Mouse (Mus musculus): ENCODE measurements around the gene Ltbp3. TPM values are rescaled to one million over a fixed set of nuclear protein-coding genes. Genes with fewer than 3 reads are reported as not detected.

Ltbp3 gene
- polyA plus RNA-seq, 1 experiment, result 0.09 TPM

DNA sequence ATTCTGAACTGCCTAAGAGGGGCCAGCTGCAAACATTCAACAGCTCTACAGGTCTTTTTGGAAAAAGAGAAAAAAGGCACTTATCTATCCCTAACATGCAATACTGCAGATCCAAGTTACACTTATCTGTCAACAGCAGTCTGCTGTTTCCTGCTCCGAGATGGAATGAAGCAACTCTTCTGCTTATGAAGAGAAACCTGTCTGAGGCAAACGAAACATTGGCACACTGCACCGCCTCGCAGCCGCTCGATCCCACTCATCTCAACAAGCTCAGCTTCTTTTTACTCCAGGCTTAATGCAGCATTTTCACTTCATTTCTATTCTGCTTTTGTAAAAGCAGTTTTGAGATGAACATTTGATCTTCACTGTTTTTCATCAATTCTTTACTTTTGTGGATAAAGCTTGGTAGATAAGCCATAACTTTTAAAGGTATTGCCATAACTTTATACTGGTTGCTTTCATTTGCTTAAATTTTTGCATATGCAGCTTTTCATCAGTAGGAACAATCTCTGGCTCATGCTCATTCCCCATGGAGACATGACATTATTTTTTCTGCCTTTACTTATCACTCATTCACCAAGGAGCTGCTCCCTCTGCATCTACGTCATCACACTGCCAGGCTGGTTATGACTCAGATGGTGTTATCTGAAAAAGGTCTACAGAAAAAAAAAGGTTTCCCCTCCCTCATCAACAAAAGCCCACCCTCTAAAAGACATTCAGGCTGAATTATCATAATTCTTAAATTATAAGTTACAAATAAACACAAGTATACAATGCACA is 58.2 kb downstream of the Ltbp3 start:
- Histone ChIP-seq H3K4me1 (ENCODE audit: control insufficient read depth) (peaks cover 49% of the 10 kb centered on the region), H3K27me3 (ENCODE audit: control insufficient read depth) (no peaks in the 10 kb centered on the region), H3K36me3 (ENCODE audit: control insufficient read depth) (peaks cover 76% of the 10 kb centered on the region), H3K9me3 (ENCODE audit: control insufficient read depth, low read length) (no peaks in the 10 kb centered on the region), H3K4me3 (replicated peaks) (peak overlapping the region; percentile 70)
- peak; percentile 93 for TF ChIP-seq TAL1 (IDR thresholded peaks at IDR 0.05; ENCODE audit: low read length)
- peak; percentile 92 for TF ChIP-seq GATA1 (IDR thresholded peaks at IDR 0.05; ENCODE audit: low read length)

DNA sequence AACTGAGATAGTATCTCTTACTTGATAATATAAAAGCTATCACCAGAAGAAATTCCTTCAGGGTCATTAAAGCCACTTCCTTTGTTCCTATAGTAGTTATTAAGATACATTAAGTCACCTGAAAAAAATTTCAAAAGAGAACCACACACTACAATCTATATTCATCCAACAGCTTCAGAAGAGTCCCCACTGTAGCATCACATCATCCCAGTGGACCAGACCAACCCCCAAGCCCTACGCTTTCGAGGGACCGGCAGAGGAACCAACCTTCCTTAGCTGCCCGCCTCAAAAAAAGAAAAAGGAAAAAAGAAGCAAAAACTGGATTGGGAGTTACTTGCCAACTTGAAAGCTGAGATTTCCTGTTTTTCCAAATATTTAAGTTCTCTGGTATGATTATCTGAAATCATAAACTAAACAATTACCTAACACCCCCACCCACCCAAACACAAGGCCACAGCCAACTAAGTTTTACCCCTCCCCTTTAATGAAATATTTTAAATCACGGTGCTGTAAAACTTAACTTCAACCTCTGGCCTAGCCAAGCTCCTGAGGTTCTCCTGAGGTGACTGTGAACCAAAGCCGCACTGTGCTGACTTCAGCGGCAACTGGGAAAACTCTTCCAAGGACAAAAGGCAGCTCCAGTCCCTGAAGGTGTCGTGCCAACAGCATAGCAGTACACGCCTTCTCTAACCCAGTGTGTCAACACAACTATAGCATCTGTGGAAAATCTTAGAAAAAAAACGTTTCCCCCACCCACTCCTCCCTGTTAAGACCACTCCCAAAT is 59.1 kb downstream of the Ltbp3 start:
- TF ChIP-seq TAL1 (IDR thresholded peaks at IDR 0.05; ENCODE audit: low read length) (no peak), GATA1 (IDR thresholded peaks at IDR 0.05; ENCODE audit: low read length) (no peak)
- Histone ChIP-seq H3K4me1 (ENCODE audit: control insufficient read depth) (peaks cover 52% of the 10 kb centered on the region), H3K36me3 (ENCODE audit: control insufficient read depth) (peaks cover 68% of the 10 kb centered on the region), H3K27me3 (ENCODE audit: control insufficient read depth) (no peaks in the 10 kb centered on the region), H3K9me3 (ENCODE audit: control insufficient read depth, low read length) (no peaks in the 10 kb centered on the region), H3K4me3 (replicated peaks) (peak overlapping the region; percentile 70)

DNA sequence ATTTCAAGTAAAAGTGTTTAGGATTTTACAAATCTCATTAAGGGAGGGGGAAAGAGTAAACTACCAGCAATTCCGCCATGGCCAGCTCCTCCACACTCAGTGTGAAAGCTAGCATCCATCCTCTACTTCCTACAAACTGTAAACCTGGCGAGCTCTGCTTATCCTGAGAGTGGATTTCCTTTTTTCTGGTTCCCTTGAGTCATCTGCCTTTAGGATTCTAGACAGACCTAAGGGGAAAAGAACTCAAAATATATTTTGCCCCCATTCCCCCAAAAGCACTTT is 59.6 kb downstream of the Ltbp3 start:
- Histone ChIP-seq H3K4me1 (ENCODE audit: control insufficient read depth) (peaks cover 52% of the 10 kb centered on the region), H3K36me3 (ENCODE audit: control insufficient read depth) (peaks cover 63% of the 10 kb centered on the region), H3K4me3 (replicated peaks) (peak overlapping the region; percentile 70), H3K9me3 (ENCODE audit: control insufficient read depth, low read length) (no peaks in the 10 kb centered on the region), H3K27me3 (ENCODE audit: control insufficient read depth) (no peaks in the 10 kb centered on the region)
- TF ChIP-seq GATA1 (IDR thresholded peaks at IDR 0.05; ENCODE audit: low read length) (no peak), TAL1 (IDR thresholded peaks at IDR 0.05; ENCODE audit: low read length) (no peak)

GRCm38 (mm10) chr19:5800632-5801431 is 60.1 kb downstream of the Ltbp3 start:
- peaks cover 57% of the 10 kb centered on the region for H3K36me3 ChIP-seq (ENCODE audit: control insufficient read depth)
- H3K4me3 ChIP-seq (replicated peaks), result peak overlapping the region; percentile 70
- peaks cover 50% of the 10 kb centered on the region for H3K4me1 ChIP-seq (ENCODE audit: control insufficient read depth)
- no peaks in the 10 kb centered on the region for H3K27me3 ChIP-seq (ENCODE audit: control insufficient read depth)
- H3K9me3 ChIP-seq (ENCODE audit: control insufficient read depth, low read length), result no peaks in the 10 kb centered on the region
- TF ChIP-seq GATA1 (IDR thresholded peaks at IDR 0.05; ENCODE audit: low read length) (no peak), TAL1 (IDR thresholded peaks at IDR 0.05; ENCODE audit: low read length) (no peak)

GRCm38 (mm10) chr19:5801432-5801964 is 60.8 kb downstream of the Ltbp3 start:
- Histone ChIP-seq H3K4me3 (replicated peaks) (peak overlapping the region; percentile 70), H3K36me3 (ENCODE audit: control insufficient read depth) (peaks cover 51% of the 10 kb centered on the region), H3K9me3 (ENCODE audit: control insufficient read depth, low read length) (no peaks in the 10 kb centered on the region), H3K27me3 (ENCODE audit: control insufficient read depth) (no peaks in the 10 kb centered on the region), H3K4me1 (ENCODE audit: control insufficient read depth) (peaks cover 50% of the 10 kb centered on the region)
- TF ChIP-seq GATA1 (IDR thresholded peaks at IDR 0.05; ENCODE audit: low read length) (peak; percentile 93), TAL1 (IDR thresholded peaks at IDR 0.05; ENCODE audit: low read length) (no peak)

- H3K9me3 ChIP-seq (ENCODE audit: control insufficient read depth, low read length), result no peaks in the 10 kb centered on the region
Observed at GRCm38 (mm10) chr19:5802011-5802786, 61.5 kb downstream of the Ltbp3 start.

DNA sequence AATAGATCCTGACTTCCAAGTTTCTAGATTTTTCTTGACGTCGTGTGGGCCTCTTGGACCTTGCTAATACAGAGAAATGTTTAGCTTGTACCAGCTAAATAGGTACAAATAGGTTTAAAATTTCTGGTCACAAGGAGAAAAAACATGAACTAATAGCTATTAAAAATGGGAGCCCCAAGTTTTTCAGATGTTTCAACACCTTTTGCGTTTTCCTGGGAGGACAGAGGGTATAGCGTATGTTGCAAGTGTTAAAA is 62.0 kb downstream of the Ltbp3 start:
- TF ChIP-seq TAL1 (IDR thresholded peaks at IDR 0.05; ENCODE audit: low read length) (no peak), GATA1 (IDR thresholded peaks at IDR 0.05; ENCODE audit: low read length) (no peak)
- no peaks in the 10 kb centered on the region for H3K9me3 ChIP-seq (ENCODE audit: control insufficient read depth, low read length)
- H3K36me3 ChIP-seq (ENCODE audit: control insufficient read depth), result peaks cover 39% of the 10 kb centered on the region
- H3K4me1 ChIP-seq (ENCODE audit: control insufficient read depth), result peaks cover 50% of the 10 kb centered on the region
- no peaks in the 10 kb centered on the region for H3K27me3 ChIP-seq (ENCODE audit: control insufficient read depth)
- H3K4me3 ChIP-seq (replicated peaks), result peak overlapping the region; percentile 70

More at GRCm38 (mm10) chr19:5802011-5802786, 61.5 kb downstream of the Ltbp3 start:
- Histone ChIP-seq H3K4me1 (ENCODE audit: control insufficient read depth) (peaks cover 50% of the 10 kb centered on the region), H3K27me3 (ENCODE audit: control insufficient read depth) (no peaks in the 10 kb centered on the region), H3K4me3 (replicated peaks) (peak overlapping the region; percentile 70), H3K36me3 (ENCODE audit: control insufficient read depth) (peaks cover 44% of the 10 kb centered on the region)
- TF ChIP-seq GATA1 (IDR thresholded peaks at IDR 0.05; ENCODE audit: low read length), result no peak
- TF ChIP-seq TAL1 (IDR thresholded peaks at IDR 0.05; ENCODE audit: low read length), result no peak

- TF ChIP-seq GATA1 (IDR thresholded peaks at IDR 0.05; ENCODE audit: low read length) (no peak), TAL1 (IDR thresholded peaks at IDR 0.05; ENCODE audit: low read length) (no peak)
- no peaks in the 10 kb centered on the region for H3K9me3 ChIP-seq (ENCODE audit: control insufficient read depth, low read length)
- H3K4me1 ChIP-seq (ENCODE audit: control insufficient read depth), result peaks cover 47% of the 10 kb centered on the region
- H3K27me3 ChIP-seq (ENCODE audit: control insufficient read depth), result no peaks in the 10 kb centered on the region
- peaks cover 33% of the 10 kb centered on the region for H3K36me3 ChIP-seq (ENCODE audit: control insufficient read depth)
- H3K4me3 ChIP-seq (replicated peaks), result peak overlapping the region; percentile 70
Observed at GRCm38 (mm10) chr19:5803041-5803880, 62.6 kb downstream of the Ltbp3 start.

Data from erythroblast, embryonic 14.5 days (primary cell).